Mouse (Mus musculus): ENCODE results near the gene Ptpa. TPM values are rescaled to one million over a fixed set of nuclear protein-coding genes. Genes with fewer than 3 reads are reported as not detected.

Gene Ptpa
- polyA plus RNA-seq, 1 experiment = 1,193 TPM

- no peak for TF ChIP-seq GATA1 (IDR thresholded peaks at IDR 0.05; ENCODE audit: low read length)
Observed at GRCm38 (mm10) chr2:30487597-30487996, 71.8 kb downstream of the Ptpa start.

- no peak for TF ChIP-seq GATA1 (IDR thresholded peaks at IDR 0.05; ENCODE audit: low read length)
Observed at GRCm38 (mm10) chr2:30490384-30490783, 74.5 kb downstream of the Ptpa start.

- no peak for TF ChIP-seq GATA1 (IDR thresholded peaks at IDR 0.05; ENCODE audit: low read length)
Observed at GRCm38 (mm10) chr2:30495000-30495908, 79.4 kb downstream of the Ptpa start.

GRCm38 (mm10) chr2:30495909-30496861, 80.3 kb downstream of the Ptpa start:
- no peak for TF ChIP-seq GATA1 (IDR thresholded peaks at IDR 0.05; ENCODE audit: low read length)

Other genes starting within 250 kb of the Ptpa start
- 53.8 and 67.9 TPM in 2 replicates for gene Endog, start 244.5 kb upstream of the Ptpa start, polyA plus RNA-seq (2012)
- gene Spout1, start 237.6 kb upstream of the Ptpa start, polyA plus RNA-seq (2012) = 50.7 and 54.1 TPM in 2 replicates
- 4.8 and 16.9 TPM in 2 replicates for gene Kyat1, start 210.2 kb upstream of the Ptpa start, polyA plus RNA-seq (2012)
- gene Lrrc8a, start 178.3 kb upstream of the Ptpa start, polyA plus RNA-seq (2012) = 3.8 and 6.4 TPM in 2 replicates
- 0.53 and 2.0 TPM in 2 replicates for gene Gm28035, start 175.5 kb upstream of the Ptpa start, polyA plus RNA-seq (2012)
- gene Phyhd1, start 149.8 kb upstream of the Ptpa start, polyA plus RNA-seq (2012) = 0.10 and 0.15 TPM in 2 replicates
- gene Gm28038, start 135.0 kb upstream of the Ptpa start, polyA plus RNA-seq (2012) = not detected in 2 replicates
- 5.8 and 8.4 TPM in 2 replicates for gene Dolk, start 129.7 kb upstream of the Ptpa start, polyA plus RNA-seq (2012)
- gene Nup188, start 129.6 kb upstream of the Ptpa start, polyA plus RNA-seq (2012) = 108 and 109 TPM in 2 replicates
- gene Sh3glb2, start 56.7 kb upstream of the Ptpa start, polyA plus RNA-seq (2012) = 38.7 and 40.7 TPM in 2 replicates
- gene Miga2, start 51.8 kb upstream of the Ptpa start, polyA plus RNA-seq (2012) = 16.3 and 17.9 TPM in 2 replicates
- gene Dolpp1, start 23.8 kb upstream of the Ptpa start, polyA plus RNA-seq (2012) = 24.4 and 31.5 TPM in 2 replicates
- gene Crat, start 226 bp upstream of the Ptpa start, polyA plus RNA-seq (2012) = 35.7 and 40.4 TPM in 2 replicates
- gene Ier5l, start 58.2 kb downstream of the Ptpa start, polyA plus RNA-seq (2012) = not detected in 2 replicates
- 0.16 and 0.21 TPM in 2 replicates for gene Cstad, start 179.0 kb downstream of the Ptpa start, polyA plus RNA-seq (2012)

Data from G1E-ER4 (cell line).